Mouse (Mus musculus) CH12.LX (cell line): ENCODE data around the gene Hdac5. TPM values are rescaled to one million over a fixed set of nuclear protein-coding genes. Genes with fewer than 3 reads are reported as not detected.

Experiments
- DNase-seq: peaks from one replicate; pipeline ENCODE4 v3.0.0-alpha.2; 2013; ENCODE audit errors: extremely low read depth
- H3K27ac ChIP-seq: 2 replicates; pipeline ENCODE4 v1.5.1; 2012; ENCODE audit warnings: low read depth, mild to moderate bottlenecking, control low read depth, moderate library complexity; ENCODE audit not compliant: insufficient read depth
- H3K27me3 ChIP-seq: replicated peaks from 2 replicates; pipeline ENCODE3; 2012; ENCODE audit warnings: inconsistent platforms
- H3K36me3 ChIP-seq, 2 experiments: replicated peaks in 1 of 2; 2 replicates each; pipeline versions ENCODE3 to v1.6.1; 2012; ENCODE audit warnings: inconsistent platforms in 1 of 2, low read length in 1 of 2, mild to moderate bottlenecking in 1 of 2, mixed read lengths in 1 of 2, moderate library complexity in 1 of 2; ENCODE audit not compliant: control insufficient read depth in 1 of 2, insufficient read depth in 1 of 2
- H3K4me1 ChIP-seq, 2 experiments: 2 replicates each; pipeline ENCODE4 v1.6.1; 2012; ENCODE audit warnings: inconsistent platforms in 1 of 2, moderate library complexity in 1 of 2; ENCODE audit not compliant: insufficient read depth in 2 of 2, control insufficient read depth in 1 of 2
- H3K4me2 ChIP-seq: 2 replicates; pipeline ENCODE4 v1.6.1; 2012; ENCODE audit warnings: low read depth, mild to moderate bottlenecking, control low read depth; ENCODE audit not compliant: poor library complexity, insufficient read depth, severe bottlenecking
- H3K4me3 ChIP-seq, 3 experiments: fragments of 150-350 bp in 1 of 3; sonication (generic) in 1 of 3; replicated peaks in 1 of 3; 2 replicates each; pipeline versions ENCODE3 to v1.5.1; 2011 to 2012; ENCODE audit warnings: low read depth in 2 of 3, low read length in 2 of 3, mild to moderate bottlenecking in 2 of 3, moderate library complexity in 2 of 3, control low read depth in 1 of 3, improper control_type of control experiment in 1 of 3, inconsistent platforms in 1 of 3, mixed read lengths in 1 of 3; ENCODE audit not compliant: poor library complexity in 1 of 3
- H3K79me2 ChIP-seq: replicated peaks from 2 replicates; pipeline ENCODE4 v1.6.1; 2012; ENCODE audit warnings: mild to moderate bottlenecking, moderate library complexity; ENCODE audit not compliant: control insufficient read depth, poor library complexity, insufficient read depth, severe bottlenecking; ENCODE audit errors: extremely low read depth
- H3K9ac ChIP-seq: 2 replicates; pipeline ENCODE4 v1.6.1; 2012; ENCODE audit warnings: low read depth, mild to moderate bottlenecking, control low read depth, moderate library complexity; ENCODE audit not compliant: insufficient read depth
- H3K9me3 ChIP-seq: replicated peaks from 2 replicates; pipeline ENCODE3; 2012; ENCODE audit warnings: low read length, inconsistent platforms, mixed read lengths
- BHLHE40 ChIP-seq: IDR thresholded peaks from 2 replicates; pipeline ENCODE4 v1.6.1; 2011; ENCODE audit warnings: mild to moderate bottlenecking, low read depth, low read length, improper control_type of control experiment
- CHD1 ChIP-seq: IDR thresholded peaks from 2 replicates; pipeline ENCODE4 v1.6.1; 2012; ENCODE audit warnings: low read depth, low read length, improper control_type of control experiment, inconsistent platforms
- CHD2 ChIP-seq: IDR thresholded peaks from 2 replicates; pipeline ENCODE4 v1.6.1; 2011; ENCODE audit warnings: low read length, improper control_type of control experiment
- EP300 ChIP-seq: IDR thresholded peaks from 2 replicates; pipeline ENCODE4 v1.6.1; 2011; ENCODE audit warnings: low read length, improper control_type of control experiment
- GABPA ChIP-seq: IDR thresholded peaks from 2 replicates; pipeline ENCODE4 v1.6.1; 2012; ENCODE audit warnings: low read depth, low read length, improper control_type of control experiment, inconsistent platforms; ENCODE audit not compliant: insufficient replicate concordance
- HCFC1 ChIP-seq: IDR thresholded peaks from 2 replicates; pipeline ENCODE4 v1.6.1; 2012; ENCODE audit warnings: low read depth, mild to moderate bottlenecking, inconsistent platforms, low read length, improper control_type of control experiment
- IRF4 ChIP-seq: IDR thresholded peaks from 2 replicates; pipeline ENCODE4 v1.6.1; 2014; ENCODE audit warnings: low read depth, mild to moderate bottlenecking, inconsistent platforms, low read length, improper control_type of control experiment
- MAFK ChIP-seq: IDR thresholded peaks from 2 replicates; pipeline ENCODE4 v1.6.1; 2011; ENCODE audit warnings: low read length, improper control_type of control experiment; ENCODE audit not compliant: insufficient replicate concordance
- MEF2A ChIP-seq: IDR thresholded peaks from 2 replicates; pipeline ENCODE4 v1.6.1; 2014; ENCODE audit warnings: low read depth, mild to moderate bottlenecking, inconsistent platforms, low read length, improper control_type of control experiment, borderline replicate concordance
- PAX5 ChIP-seq: IDR thresholded peaks from 2 replicates; pipeline ENCODE4 v1.6.1; 2012; ENCODE audit warnings: low read length, inconsistent platforms, mixed read lengths
- TCF12 ChIP-seq: IDR thresholded peaks from 2 replicates; pipeline ENCODE4 v1.6.1; 2014; ENCODE audit warnings: low read depth, mild to moderate bottlenecking, inconsistent platforms, low read length, improper control_type of control experiment
- UBTF ChIP-seq: IDR thresholded peaks from 2 replicates; pipeline ENCODE4 v1.6.1; 2012; ENCODE audit warnings: low read depth, mild to moderate bottlenecking, inconsistent platforms, low read length, improper control_type of control experiment, moderate library complexity
- USF2 ChIP-seq: conservative IDR thresholded peaks from 2 replicates; pipeline ENCODE4 v1.6.1; 2011; ENCODE audit warnings: low read depth, low read length, improper control_type of control experiment
- ZC3H11A ChIP-seq: IDR thresholded peaks from 2 replicates; pipeline ENCODE4 v1.6.1; 2012; ENCODE audit warnings: low read depth, mild to moderate bottlenecking, inconsistent platforms, low read length, improper control_type of control experiment
- ZNF384 ChIP-seq: IDR thresholded peaks from 2 replicates; pipeline ENCODE4 v1.6.1; 2012; ENCODE audit warnings: low read depth, low read length, improper control_type of control experiment, inconsistent platforms
- dilution Hi-C: fragments of 300-500 bp; cut with MboI; formaldehyde crosslinking; loops from 2 replicates; pipeline ENCODE4 v1.14.3; 2020; ENCODE audit warnings: low sequenced_read_pairs; ENCODE audit not compliant: extremely low pct_unique_long_range_greater_than_20kb, extremely low pct_ligation_motif_present
- in situ Hi-C: fragments of 300-500 bp; cut with MboI; formaldehyde crosslinking; loops from 3 replicates; pipeline ENCODE4 v1.14.3; 2019; ENCODE audit warnings: low sequenced_read_pairs, low pct_ligation_motif_present, low pct_unique_long_range_greater_than_20kb, mixed read lengths
- polyA plus RNA-seq: library from polyadenylated mRNA; unstranded; fragments of >175 nt; gene quantifications from 2 replicates; pipeline ENCODE4 v1.2.1, GENCODE M21; 2012; ENCODE audit warnings: low read depth; ENCODE audit not compliant: insufficient read length
- total RNA-seq, 2 experiments: library from RNA; depleted of rRNA; stranded (reverse); fragments of 300-350 nt in 1 of 2; fragments of >200 nt in 1 of 2; gene quantifications; 2 replicates each; pipeline ENCODE4 v1.2.3; 2012 to 2014

Gene Hdac5
- total and polyA plus RNA-seq, 3 experiments: 24.9 to 49.6 (median 46.4) TPM

GRCm38 (mm10) chr11:102216056-102216885, 13.7 kb downstream of the Hdac5 start:
- no peak overlapping the region for H3K4me3 ChIP-seq
- in situ Hi-C loops: no loop called here
- no peaks in the 10 kb centered on the region for H3K27me3 ChIP-seq
- peaks cover 0 to 16% of the 10 kb centered on the region in 2 experiments for H3K36me3 ChIP-seq
- no peaks in the 10 kb centered on the region for H3K9me3 ChIP-seq
- TF ChIP-seq ZC3H11A (no peak), ZNF384 (peak; percentile 63; the same call in 1 of the 2 replicates)
- H3K4me1 ChIP-seq: peaks cover 55 to 95% of the 10 kb centered on the region in 2 experiments
- 0 out of 2 replicates have a peak, but pooled peaks cover 2% of the 10 kb centered on the region for H3K79me2 ChIP-seq
- H3K9ac ChIP-seq: no peak overlapping the region
- no peak overlapping the region for H3K4me2 ChIP-seq
- DNase-seq: no peak
- H3K27ac ChIP-seq: no peak overlapping the region
- dilution Hi-C loops: no loop called here

GRCm38 (mm10) chr11:102215511-102215910, 14.5 kb downstream of the Hdac5 start:
- DNase-seq: no peak
- TF ChIP-seq CHD1: no peak
- no peak for TF ChIP-seq MEF2A
- TF ChIP-seq TCF12: no peak
- no peak for TF ChIP-seq GABPA
- no peak for TF ChIP-seq CHD2
- TF ChIP-seq EP300: no peak
- no peak for TF ChIP-seq ZNF384
- no peak for TF ChIP-seq USF2
- no peak for TF ChIP-seq IRF4
- no peak for TF ChIP-seq UBTF
- no peak for TF ChIP-seq MAFK
- TF ChIP-seq HCFC1: no peak
- TF ChIP-seq PAX5: no peak
- TF ChIP-seq BHLHE40: no peak
- Histone ChIP-seq H3K9me3 (no peaks in the 10 kb centered on the region), H3K79me2 (0 out of 2 replicates have a peak, but pooled peaks cover 2% of the 10 kb centered on the region), H3K4me1 (peaks cover 53 to 92% of the 10 kb centered on the region in 2 experiments), H3K9ac (no peak overlapping the region), H3K36me3 (peaks cover 0 to 17% of the 10 kb centered on the region in 2 experiments), H3K27ac (no peak overlapping the region), H3K4me2 (no peak overlapping the region), H3K27me3 (no peaks in the 10 kb centered on the region), H3K4me3 (no peak overlapping the region)
- dilution Hi-C loops (no loop called here), in situ Hi-C loops (no loop called here)
